Mouse (Mus musculus): ENCODE measurements around the gene Ptma.
A peak's percentile ranks its signal among the peaks of the same experiment; 100 is the strongest.
"Not testable (repeated sequence)": the region's sequence is repeated elsewhere in the genome, so short reads cannot be mapped to it uniquely, and the experiment has no call there.

The Ptma gene

DNA sequence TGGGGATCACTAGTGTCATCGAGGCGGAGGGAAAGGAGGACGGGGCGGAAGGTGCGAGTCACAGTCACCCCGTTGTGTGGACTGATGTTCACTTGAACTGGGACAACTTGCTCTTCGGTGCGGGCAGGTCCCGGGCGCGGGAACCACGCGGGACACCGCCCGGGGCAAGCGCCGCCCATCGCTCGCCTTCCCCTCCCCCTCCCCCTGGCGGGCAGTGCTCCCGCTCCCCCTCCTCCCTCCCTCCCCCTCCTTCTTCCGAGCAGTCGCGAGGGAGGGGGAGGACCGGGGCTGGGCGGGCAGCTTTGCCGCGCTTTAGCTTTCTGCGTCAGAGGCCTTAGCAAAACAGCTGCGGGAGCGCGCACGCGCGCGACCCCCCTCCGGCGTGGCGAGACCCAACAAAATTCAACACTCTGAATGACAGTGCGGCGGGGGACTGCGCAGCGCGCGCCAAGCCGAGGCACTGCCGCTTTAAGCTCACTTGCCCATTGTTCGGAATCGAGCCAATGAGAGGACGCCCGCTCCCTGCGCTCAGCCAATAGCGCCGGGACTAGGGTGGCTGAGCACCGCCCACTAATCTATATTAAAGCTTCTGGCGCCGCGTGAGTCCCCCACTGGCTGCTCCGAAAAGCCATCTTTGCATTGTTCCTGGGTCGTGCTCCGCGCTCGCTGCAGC is at the start of gene Ptma:
Gene Ptma, plus strand, starts transcription at position 611 of the 673 bp plus-strand sequence.
- peak; percentile 99 for DNase-seq

DNA sequence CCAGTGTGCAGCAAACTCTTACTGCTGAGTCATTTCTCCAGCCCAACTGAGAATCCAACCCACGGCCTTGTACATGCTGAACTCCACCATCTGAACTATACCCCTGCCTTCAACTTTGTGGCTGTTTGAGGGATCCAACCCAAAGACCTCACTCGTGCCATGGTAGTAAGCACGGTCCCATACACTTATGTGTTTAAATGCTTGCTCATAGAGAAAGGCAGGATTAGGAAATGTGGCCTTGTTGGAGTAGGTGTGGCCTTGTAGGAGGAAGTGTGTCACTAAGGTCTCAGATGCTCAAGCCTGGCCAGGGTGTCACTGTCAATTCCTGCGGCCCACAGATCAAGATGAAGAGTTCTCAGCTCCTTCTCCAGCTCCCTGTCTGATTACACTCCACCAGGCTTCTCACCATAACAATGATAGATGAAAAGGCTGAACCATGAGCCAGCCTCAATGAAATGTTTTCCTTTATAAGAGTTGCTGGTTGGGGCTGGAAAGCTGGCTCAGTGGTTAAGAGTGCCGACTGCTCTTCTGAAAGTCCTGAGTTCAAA is 48.7 kb upstream of the Ptma start:
- no peak for DNase-seq

DNA sequence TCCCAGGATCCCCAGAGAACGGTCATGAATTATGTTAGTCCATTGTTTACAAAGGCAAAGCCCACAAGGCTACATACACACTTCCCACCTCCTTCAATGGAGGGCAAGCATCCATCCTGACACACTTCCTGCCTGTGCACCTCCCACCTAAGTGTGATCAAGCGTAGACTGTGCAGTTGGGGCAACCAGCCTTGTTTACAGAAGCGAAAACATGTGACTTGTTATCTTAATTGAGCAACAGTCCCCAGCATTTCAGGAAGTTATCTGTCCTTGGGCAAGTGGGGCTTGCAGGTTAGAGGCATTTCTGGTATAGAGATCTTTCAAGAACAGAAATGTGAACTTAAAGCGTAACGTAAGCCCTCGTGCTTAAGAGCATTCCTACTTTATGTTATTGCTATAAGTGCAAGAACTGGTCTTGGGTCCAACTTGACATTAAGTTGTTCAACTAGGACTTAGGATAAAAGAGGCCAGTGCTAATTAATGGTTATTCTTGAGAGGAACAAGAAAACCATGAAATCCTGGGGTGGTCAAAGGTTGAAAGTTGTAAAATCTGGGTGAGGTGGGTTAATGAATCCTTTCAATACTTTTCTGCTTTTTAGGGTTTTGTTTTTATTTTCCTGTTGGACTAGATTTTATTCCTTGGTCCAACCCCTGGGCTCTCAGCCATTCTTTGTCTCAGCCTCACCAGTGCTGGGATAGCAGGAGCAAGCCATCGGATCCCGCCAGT is 47.3 kb upstream of the Ptma start:
- no peak for DNase-seq

DNA sequence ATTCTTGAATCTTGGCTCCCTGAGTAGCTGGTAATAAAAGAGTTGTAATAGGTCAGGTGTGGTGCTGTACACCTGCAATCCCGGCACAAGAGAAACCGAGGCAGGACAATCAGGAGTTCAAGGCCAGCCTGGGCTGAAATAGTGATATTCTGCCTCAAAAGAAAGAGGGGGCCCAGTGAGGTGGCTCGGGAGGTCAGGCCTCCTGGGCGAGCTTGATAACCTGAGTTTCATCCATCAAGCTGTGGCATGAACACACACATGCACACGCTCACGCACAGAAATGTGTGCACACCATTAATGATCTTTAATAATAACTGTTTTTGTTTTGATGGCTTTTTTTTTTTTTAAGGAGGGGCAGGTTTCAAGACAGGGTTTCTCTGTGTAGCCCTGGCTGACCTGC is 46.2 kb upstream of the Ptma start:
- no peak for DNase-seq

DNA sequence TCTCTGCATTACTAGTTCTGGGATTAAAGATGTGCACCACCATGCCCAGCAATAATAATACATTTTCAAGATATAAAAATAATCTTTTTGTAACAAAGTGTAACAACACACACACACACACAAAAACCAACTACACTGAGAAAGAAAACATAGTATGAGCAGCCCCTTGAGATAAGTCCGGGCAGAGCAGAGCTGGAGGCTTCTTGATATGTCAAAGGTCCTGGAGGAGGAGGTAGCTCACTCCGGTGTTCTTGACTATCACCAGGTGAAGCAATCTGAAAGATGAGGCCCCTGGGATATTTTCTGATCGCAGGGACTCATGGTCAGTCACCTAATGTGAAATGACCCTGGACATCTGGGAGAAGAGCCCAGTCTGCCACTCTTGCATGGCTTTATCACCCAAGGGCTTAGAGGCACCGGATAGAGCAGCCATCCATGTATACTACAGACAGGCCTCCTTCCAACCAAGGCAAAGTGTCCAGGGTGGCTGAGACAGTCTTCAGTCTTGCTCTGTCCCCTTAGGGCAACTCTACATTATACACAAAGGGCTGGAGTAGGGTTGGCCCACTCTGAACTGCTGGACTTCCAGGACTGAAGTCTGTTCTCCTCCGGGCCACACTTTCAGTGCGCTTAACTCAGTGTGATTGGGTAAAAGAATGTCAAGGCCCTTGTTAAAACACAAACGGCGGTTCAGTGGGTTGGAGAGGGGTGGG is 45.6 kb upstream of the Ptma start:
- DNase-seq: no peak

DNA sequence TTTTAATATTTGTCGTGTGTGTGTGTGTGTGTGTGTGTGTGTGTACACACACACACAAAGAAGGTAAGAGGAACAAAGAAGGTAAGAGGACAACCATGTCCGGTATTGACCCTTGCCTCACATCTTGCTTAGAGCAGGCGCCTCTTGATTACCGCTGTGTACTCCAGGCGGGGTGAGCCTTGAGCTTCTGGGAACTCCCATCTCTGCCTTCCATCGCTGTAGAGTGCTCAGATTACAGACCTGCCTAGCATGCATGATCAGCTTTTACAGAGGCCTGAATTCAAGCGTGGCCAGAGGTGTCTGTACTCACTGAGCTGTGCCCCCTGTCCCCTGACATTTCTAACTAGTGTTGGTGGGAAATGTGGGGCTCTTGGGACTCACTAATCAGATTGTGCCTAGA is 45.1 kb upstream of the Ptma start:
- DNase-seq: no peak

DNA sequence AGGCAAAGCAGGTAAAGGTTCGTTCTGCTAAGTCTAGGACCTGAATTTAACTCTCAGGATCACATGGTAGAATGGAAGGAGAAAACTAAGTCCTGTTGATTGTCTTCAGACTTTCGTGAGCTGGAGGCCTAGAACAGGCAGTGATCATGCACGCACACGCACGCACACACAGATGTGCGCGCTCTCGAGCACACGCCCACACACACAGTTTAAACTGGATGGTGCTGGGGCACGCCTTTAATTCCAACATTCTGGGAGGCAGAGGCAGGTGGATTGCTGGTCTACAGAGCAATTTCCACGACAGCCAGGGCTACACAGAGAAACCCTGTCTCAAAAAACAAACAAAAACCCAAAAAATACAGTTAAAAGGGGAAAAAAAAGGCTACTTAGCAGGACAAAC is 44.2 kb upstream of the Ptma start:
- DNase-seq: no peak

DNA sequence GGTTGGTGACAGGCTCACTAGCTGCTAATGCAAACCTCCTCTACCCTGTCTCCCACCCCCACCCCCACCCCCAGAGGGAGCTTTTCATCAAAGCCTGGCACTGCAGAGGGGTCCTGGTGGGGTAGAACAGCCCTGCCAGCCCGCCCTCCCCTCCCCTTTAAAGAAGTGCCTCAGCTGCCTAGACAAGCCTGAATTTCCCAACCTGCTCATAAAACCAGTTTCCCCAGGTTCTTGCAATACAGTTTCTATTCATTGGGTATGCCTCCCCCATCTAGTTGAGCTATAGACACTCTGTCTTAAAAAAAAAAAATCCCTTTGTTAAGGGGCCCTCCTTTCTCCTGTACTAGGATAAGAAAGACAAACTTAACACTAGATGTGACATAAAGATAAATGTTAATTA is 43.8 kb upstream of the Ptma start:
- DNase-seq: no peak

DNA sequence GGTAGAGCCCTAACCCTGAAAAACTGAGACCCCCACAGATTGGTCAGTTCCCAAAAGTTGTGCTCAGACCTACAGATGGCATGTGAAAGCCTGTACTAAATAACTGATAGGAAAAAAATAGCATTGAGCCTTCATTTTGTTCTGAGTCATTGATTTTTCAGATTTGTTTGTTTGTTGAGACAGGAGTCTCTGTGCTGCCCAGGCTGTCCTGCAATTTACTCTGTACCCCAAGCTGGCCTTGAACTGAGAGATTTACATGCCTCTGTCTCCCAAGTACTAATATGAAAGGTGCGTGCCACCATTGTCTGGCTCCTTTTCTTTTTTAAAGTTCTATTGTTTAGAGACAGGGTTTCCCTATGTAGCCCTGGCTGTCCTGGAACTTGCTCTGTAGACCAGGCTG is 41.2 kb upstream of the Ptma start:
- DNase-seq: no peak

DNA sequence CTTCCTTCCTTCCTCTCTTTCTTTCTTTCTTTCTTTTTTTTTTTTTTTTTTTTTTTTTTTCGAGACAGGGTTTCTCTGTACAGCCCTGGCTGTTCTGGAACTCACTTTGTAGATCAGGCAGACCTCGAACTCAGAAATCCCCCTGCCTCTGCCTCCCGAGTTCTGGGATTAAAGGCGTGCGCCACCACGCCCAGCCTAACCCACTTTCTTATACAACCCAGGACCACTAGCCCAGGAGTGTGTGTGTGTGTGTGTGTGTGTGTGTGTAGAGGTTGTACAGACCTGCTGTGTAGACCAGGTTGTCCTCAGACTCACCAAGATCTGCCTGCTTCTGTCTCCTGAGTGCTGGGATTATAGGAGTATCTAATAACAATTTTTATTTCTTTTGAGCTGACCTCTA is 40.7 kb upstream of the Ptma start:
- not testable (repeated sequence) for DNase-seq

DNA sequence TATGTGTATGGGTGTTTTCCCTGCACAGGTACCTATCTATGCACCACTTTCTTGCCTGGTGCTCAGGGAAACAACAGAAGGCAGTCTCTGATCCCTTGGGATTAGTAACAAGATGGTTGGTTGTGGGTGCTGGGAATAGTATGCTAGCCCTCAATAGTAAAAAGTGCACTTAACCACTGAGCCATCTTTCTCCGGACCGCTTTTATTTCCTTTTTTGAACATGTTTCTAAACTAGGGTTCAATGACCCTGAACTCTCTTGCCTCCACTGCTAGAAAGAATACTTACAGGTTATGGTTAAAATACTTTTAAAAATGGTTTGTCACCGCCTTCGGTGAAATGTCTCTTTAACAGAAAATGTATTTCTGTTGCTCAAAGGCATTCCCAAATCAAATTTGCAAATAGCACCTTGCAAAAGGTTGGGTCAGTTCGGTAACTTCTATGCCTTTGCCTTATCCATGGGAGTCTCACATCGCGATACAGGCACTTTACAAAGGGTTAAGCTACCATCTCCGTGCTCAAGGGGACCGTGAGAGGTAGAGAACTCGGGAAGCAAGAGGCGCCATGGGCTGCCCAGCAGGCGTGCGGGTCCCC is 39.7 kb upstream of the Ptma start:
- DNase-seq: no peak

DNA sequence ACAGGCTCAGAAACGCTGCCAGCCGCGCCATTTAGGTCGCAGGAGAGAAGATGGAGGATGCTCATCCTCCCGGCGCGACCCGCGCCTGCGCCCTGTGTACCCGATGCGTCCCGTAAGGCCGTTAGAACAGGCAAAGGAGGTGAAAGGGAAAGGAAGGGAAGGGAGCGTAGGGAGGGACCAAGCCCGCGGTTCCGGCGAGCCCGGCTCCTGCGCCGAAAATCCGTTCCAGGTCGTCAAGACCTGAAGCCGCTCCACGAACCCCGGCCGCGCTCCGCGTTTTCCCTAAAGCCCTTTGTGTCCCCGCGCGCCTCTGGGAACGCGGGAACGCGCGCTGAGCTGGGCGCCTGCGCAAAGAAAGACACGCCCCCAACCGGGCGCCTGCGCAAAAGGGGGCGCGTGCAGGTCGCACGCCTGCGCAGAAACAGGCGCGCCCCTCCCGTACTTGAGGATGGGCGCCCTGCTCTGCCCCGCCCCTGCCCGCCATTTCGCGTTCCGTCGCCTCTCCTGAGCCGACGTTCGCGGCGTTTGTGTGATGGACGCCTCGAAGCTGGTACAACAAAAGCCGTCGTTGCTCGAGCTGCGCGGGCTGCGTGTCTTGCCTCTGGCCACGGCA is 39.1 kb upstream of the Ptma start:
- DNase-seq: peak; percentile 100

DNA sequence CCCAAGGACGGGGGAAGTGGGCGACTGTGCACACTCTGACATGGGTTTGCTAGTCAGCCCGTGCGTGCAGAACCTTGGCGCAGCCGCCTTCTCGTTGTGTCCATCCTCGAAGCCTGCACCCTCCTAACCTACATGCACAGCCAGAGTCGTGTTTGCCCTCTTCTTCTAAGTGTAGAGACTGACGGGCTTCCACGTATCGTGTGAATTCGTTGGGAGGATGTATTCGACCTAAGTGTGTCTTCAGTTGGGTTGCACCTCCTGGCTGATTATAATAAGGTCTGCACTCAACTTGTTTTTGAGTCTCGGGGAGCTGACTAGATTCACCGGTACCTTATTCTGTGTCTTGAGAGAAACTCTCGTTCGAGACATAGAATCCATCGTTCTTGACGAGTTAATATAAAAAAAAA is 38.6 kb upstream of the Ptma start:
- DNase-seq: no peak

DNA sequence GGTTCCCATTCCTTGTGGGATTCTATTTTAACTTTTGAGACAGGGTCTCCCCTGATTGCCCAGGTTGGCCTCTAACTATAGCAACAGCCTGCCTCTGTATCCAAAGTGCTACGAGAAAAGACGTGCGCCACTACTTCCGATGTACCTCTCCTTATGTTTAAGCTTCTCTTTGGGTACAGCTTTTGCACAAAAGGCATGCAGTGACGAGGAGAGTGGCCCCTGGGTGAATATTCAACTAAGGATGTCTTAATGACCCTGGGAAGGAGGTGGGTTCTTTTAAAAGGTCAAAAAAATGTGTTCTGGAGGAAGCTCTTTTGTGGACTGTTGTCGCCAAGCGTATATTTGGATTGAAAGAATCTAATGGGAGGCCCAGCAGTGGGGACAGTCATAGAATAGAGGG is 38.2 kb upstream of the Ptma start:
- DNase-seq: peak; percentile 48

DNA sequence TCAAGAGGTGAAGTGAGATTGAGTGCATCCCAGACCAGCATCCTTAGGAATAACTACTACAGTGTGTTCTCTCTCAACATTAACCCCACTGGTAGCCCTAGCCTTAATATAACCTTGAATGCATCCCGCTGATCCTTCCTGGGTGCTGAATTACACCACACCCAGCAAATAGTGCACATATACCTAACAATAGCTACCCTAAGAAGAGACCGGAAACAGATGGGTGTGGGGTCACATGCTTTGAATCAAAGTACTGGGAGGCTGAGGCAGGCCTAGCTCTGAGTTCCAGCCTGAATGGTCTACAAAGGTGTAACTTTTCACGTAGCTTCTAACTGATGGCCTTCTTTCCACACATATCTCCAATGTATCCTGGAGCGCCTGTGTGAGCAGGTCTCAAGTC is 37.8 kb upstream of the Ptma start:
- no peak for DNase-seq

DNA sequence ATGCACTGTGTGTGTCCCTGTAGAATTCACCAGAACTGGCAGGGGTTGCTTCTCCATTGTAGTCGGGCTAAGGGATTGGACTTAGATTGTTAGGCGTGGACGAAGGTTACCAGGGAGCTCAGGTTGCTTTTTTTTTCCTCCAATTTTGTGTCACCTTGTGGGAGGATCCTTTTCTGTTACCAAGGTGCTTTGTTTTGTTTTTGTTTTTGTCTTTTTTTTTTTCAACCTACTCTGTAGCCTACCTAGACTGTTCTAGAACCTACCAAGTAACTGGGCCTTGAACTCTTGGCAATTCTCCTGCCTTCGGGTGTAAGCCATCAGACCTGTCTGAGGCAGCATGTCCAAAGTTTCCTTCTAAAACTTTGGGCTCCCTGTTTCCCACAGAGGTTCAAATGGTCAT is 36.6 kb upstream of the Ptma start:
- no peak for DNase-seq

DNA sequence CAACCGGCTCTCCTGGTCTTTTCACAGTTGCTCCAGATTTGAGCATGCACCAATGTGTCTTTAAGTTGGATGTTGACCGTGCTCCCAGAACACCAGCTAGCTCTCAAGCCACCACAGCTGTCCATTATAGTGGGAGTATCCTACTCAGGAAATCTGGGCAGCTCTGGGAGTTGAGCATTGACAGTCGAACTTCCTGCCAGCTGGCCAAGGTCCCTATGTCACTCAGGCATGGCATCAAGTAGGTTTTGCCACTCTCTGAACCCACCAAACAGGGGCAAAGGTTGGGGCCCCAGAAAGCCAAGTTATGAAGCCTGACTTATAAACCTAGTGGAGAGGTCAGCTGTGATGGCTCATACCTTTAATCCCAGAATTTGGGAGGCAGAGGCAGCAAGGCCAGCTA is 35.8 kb upstream of the Ptma start:
- no peak for DNase-seq

DNA sequence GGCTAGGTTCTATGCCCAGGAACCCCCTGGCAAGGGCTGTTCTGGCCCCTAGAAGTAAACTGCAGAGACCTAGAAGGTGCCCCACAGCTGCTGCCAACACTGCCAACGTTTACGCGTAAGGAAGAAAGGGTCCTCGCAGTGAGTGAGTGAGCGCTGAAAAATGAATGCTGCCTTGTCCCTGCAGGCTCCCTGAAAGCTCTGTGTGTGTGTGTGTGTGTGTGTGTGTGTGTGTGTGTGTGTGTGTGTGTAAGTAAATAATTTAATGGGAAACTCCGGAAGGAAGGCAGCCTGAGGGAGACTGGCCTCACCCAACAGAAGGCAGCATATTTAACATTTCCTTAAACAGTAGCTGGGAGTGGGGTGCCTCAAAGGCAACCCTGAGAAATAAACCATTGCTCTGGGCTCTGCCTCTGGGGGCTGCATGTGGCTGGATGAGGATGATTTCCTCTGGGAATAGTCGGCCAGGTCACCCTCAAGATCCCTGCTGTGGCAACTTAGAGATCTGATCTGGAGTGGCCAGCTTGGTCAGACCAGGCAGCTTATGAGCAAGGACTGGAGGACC is 34.9 kb upstream of the Ptma start:
- no peak for DNase-seq

DNA sequence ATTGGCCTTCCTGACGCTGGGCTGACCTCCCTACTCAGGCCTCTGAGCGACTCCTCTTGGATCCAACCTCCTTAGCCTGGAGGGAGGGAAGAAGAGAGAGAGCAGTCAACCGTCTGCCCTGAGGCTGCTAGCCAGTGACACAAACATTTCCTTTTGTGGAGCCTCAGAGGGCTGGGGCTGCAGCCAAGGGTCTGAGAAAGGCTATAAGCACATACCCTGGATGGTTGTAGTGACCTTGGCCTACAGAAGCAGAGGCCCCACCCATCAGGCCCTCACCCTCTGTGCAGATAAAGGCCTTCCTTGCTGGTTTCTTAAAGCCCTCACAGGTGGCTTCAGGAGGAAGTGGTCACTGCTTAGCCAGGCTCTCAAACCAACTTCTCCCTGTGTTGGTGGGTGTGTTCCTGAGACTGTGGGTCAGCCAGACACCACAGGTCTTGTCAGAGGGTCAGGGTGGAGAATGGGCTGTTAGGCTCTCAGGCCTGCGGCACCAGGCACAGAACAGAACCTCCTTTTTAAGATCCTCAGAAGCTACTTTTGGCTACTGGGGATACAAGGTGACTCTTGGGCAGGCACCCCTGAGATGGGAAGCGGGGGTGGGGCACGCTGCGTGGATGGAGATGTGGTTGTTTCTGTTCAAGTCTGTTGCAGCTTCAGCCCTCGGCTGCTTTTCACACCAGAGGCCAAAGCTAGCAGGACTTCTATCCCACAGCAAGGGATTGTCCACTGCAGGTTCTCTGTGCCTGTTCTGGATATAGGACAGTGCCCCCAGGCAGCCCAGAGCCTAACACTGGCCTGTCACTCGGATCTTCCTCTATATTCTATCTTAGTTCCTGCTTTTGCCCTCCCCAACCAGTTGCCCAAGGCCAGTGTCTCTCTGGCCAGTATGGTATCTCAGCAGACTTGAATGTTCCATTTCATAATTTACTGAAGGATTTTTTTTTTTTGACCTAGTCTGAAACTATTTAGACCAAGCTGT is 34.1 kb upstream of the Ptma start:
- no peak for DNase-seq

DNA sequence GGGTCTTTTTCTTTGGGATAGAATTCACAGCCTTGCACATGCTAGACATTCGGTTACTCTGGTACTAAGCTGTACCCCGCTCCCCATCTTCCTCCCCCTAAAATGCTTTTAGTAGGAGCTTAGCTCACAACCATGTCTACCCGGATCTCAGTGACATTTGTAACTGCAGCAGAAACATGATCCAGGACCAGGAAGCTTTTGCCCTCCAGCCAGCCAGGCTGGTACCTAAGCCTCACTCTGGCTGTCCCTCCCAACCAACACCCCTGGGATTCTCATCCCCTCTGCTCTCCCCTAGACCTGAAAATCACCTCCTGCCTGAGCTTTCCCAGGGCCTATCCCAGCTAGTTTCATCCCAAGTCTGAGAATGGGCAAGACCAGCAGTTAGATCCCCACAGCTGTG is 32.7 kb upstream of the Ptma start:
- no peak for DNase-seq

DNA sequence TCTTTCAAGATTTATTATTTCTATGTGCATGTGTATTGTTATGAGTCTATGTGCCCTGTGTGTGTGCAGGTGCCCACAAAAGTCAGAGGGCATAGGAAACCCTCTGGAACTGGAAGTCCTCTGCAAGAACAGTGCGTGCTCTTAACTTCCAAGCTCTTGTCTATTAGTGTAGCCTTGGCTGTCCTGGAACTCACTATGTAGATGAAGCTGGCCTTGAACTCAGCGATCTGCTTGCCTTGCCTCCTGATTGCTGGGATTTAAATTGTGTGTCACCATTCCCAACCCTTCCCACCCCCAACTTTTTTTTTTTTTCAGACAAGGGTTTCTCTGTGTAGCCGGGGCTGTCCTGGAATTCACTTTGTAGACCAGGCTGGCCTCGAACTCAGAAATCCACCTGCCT is 30.2 kb upstream of the Ptma start:
- no peak for DNase-seq

DNA sequence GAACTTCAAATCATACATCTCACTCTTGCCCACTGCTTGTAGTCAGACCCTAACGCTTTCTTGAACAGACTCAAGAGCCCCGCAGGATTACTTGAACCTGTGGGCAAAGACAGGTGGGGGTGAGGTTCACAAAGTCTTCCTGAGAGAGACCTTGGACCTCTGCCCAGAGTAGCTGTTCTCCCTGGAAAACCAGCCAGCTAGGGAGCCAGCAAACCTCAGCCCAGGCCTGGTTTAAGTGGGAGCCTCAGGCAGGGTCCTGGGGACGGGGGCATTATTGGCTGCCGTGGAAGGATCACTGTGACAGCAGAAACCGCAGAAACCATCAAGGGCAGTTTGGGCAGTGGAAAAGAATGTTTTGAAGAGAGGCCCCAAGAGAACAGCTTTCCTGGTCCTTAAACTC is 29.2 kb upstream of the Ptma start:
- DNase-seq: no peak
